Mouse (Mus musculus) limb, embryonic 10.5 days (tissue): ENCODE measurements around the gene Pde3a. TPM values are rescaled to one million over a fixed set of nuclear protein-coding genes. Genes with fewer than 3 reads are reported as not detected.

Source experiments
- DNase-seq: peaks from one replicate; pipeline ENCODE4 v3.0.0-alpha.2; 2017; ENCODE audit warnings: low spot score
- H3K27ac ChIP-seq: fragments of 300-500 bp; sonication (generic); 2 replicates; pipeline ENCODE4 v1.5.1; 2016; ENCODE audit warnings: mild to moderate bottlenecking
- H3K27me3 ChIP-seq: fragments of 300-500 bp; sonication (generic); 2 replicates; pipeline ENCODE4 v1.6.1; 2016; ENCODE audit warnings: low read depth, mild to moderate bottlenecking; ENCODE audit not compliant: poor library complexity, severe bottlenecking
- H3K36me3 ChIP-seq: fragments of 300-500 bp; sonication (generic); 2 replicates; pipeline ENCODE4 v1.6.1; 2016; ENCODE audit warnings: mild to moderate bottlenecking, moderate library complexity
- H3K4me1 ChIP-seq: fragments of 300-500 bp; sonication (generic); 2 replicates; pipeline ENCODE4 v1.6.1; 2016
- H3K4me3 ChIP-seq: fragments of 300-500 bp; sonication (generic); 2 replicates; pipeline ENCODE4 v1.5.1; 2016; ENCODE audit warnings: mild to moderate bottlenecking, moderate library complexity
- H3K9me3 ChIP-seq: fragments of 300-500 bp; sonication (generic); replicated peaks from 2 replicates; pipeline ENCODE4 v1.6.1; 2016; ENCODE audit warnings: mild to moderate bottlenecking
- WGBS: fragments of 180-500 bp; shearing (Covaris S2); methylation state at CpG from one replicate; pipeline ENCODE4 v1.1.7; 2016; 5-methylcytosine and 5-hydroxymethylcytosine counted together
- polyA plus RNA-seq: library from polyadenylated mRNA; unstranded; fragments of >200 nt; fragmentation: Nextera tagmentation; extraction: Ambion mirVana; gene quantifications from 2 replicates; pipeline ENCODE4 v1.2.1, GENCODE M21; 2016

Pde3a gene
- 2.8 and 3.0 TPM in 2 replicates for polyA plus RNA-seq

GRCm38 (mm10) chr6:141248691-141249584 lies at the start of gene Pde3a:
Gene Pde3a, plus strand, starts transcription at chr6:141249269.
- peak within 1 kb of the TSS; percentile 79 for H3K4me3 ChIP-seq
- no peaks in the 10 kb centered on the region for H3K9me3 ChIP-seq
- H3K4me1 ChIP-seq: peaks cover 59% of the 10 kb centered on the region
- peak; percentile 45 for DNase-seq
- H3K27me3 ChIP-seq: peaks cover 25% of the 10 kb centered on the region
- WGBS: 0% methylated on average over 24 of the region's 28 CpGs
- no peaks in the 10 kb centered on the region for H3K36me3 ChIP-seq
- H3K27ac ChIP-seq: peak within 1 kb of the TSS; percentile 87

- no peaks in the 10 kb centered on the region for H3K4me1 ChIP-seq
- no peak for DNase-seq
- H3K4me3 ChIP-seq: no peak overlapping the region
- no peak overlapping the region for H3K27ac ChIP-seq
- no peaks in the 10 kb centered on the region for H3K9me3 ChIP-seq
- H3K36me3 ChIP-seq: no peaks in the 10 kb centered on the region
- no peaks in the 10 kb centered on the region for H3K27me3 ChIP-seq
Measured at GRCm38 (mm10) chr6:141200173-141200615, 48.9 kb upstream of the Pde3a start.

- 88% methylated on average over 6 of the region's 6 CpGs for WGBS
- Histone ChIP-seq H3K36me3 (no peaks in the 10 kb centered on the region), H3K27ac (no peak overlapping the region), H3K4me1 (no peaks in the 10 kb centered on the region), H3K27me3 (no peaks in the 10 kb centered on the region), H3K9me3 (no peaks in the 10 kb centered on the region), H3K4me3 (no peak overlapping the region)
- no peak for DNase-seq
Measured at GRCm38 (mm10) chr6:141207531-141207930, 41.5 kb upstream of the Pde3a start.

- Histone ChIP-seq H3K4me3 (no peak overlapping the region), H3K36me3 (no peaks in the 10 kb centered on the region), H3K27ac (no peak overlapping the region), H3K4me1 (no peaks in the 10 kb centered on the region), H3K27me3 (no peaks in the 10 kb centered on the region), H3K9me3 (no peaks in the 10 kb centered on the region)
- no peak for DNase-seq
- WGBS: 96% methylated on average over 1 of the region's 1 CpGs
Measured at GRCm38 (mm10) chr6:141208283-141208872, 40.7 kb upstream of the Pde3a start.

- whole genome bisulfite sequencing: 89% methylated on average over 3 of the region's 3 CpGs
- DNase-seq: no peak
- Histone ChIP-seq H3K36me3 (no peaks in the 10 kb centered on the region), H3K9me3 (no peaks in the 10 kb centered on the region), H3K4me3 (no peak overlapping the region), H3K27me3 (no peaks in the 10 kb centered on the region), H3K4me1 (no peaks in the 10 kb centered on the region), H3K27ac (no peak overlapping the region)
Measured at GRCm38 (mm10) chr6:141210021-141210420, 39.0 kb upstream of the Pde3a start.

- H3K4me3 ChIP-seq: no peak overlapping the region
- H3K27me3 ChIP-seq: no peaks in the 10 kb centered on the region
- H3K27ac ChIP-seq: no peak overlapping the region
- 80% methylated on average over 3 of the region's 3 CpGs for WGBS
- no peaks in the 10 kb centered on the region for H3K9me3 ChIP-seq
- DNase-seq: no peak
- no peaks in the 10 kb centered on the region for H3K36me3 ChIP-seq
- no peaks in the 10 kb centered on the region for H3K4me1 ChIP-seq
Measured at GRCm38 (mm10) chr6:141221081-141221480, 28.0 kb upstream of the Pde3a start.

- Histone ChIP-seq H3K4me1 (no peaks in the 10 kb centered on the region), H3K9me3 (no peaks in the 10 kb centered on the region), H3K36me3 (no peaks in the 10 kb centered on the region), H3K27ac (no peak overlapping the region), H3K27me3 (no peaks in the 10 kb centered on the region), H3K4me3 (no peak overlapping the region)
- 87% methylated on average over 15 of the region's 15 CpGs for WGBS
- no peak for DNase-seq
Measured at GRCm38 (mm10) chr6:141226851-141227657, 22.0 kb upstream of the Pde3a start.

GRCm38 (mm10) chr6:141227658-141228005 lies 21.4 kb upstream of the Pde3a start:
- WGBS: 43% methylated on average over 3 of the region's 3 CpGs

GRCm38 (mm10) chr6:141232756-141233382 lies 16.2 kb upstream of the Pde3a start:
- H3K9me3 ChIP-seq: no peaks in the 10 kb centered on the region
- H3K4me3 ChIP-seq: no peak overlapping the region
- DNase-seq: no peak
- H3K27ac ChIP-seq: no peak overlapping the region
- H3K36me3 ChIP-seq: no peaks in the 10 kb centered on the region
- H3K4me1 ChIP-seq: no peaks in the 10 kb centered on the region
- H3K27me3 ChIP-seq: no peaks in the 10 kb centered on the region
- WGBS: 81% methylated on average over 6 of the region's 6 CpGs

More at GRCm38 (mm10) chr6:141227658-141228005, 21.4 kb upstream of the Pde3a start:
- Histone ChIP-seq H3K27ac (no peak overlapping the region), H3K27me3 (no peaks in the 10 kb centered on the region), H3K9me3 (no peaks in the 10 kb centered on the region), H3K4me3 (no peak overlapping the region), H3K36me3 (no peaks in the 10 kb centered on the region), H3K4me1 (no peaks in the 10 kb centered on the region)
- DNase-seq: no peak

- Histone ChIP-seq H3K4me1 (peaks cover 7% of the 10 kb centered on the region), H3K27ac (no peak overlapping the region), H3K4me3 (no peak overlapping the region), H3K36me3 (no peaks in the 10 kb centered on the region), H3K9me3 (no peaks in the 10 kb centered on the region), H3K27me3 (no peaks in the 10 kb centered on the region)
- WGBS: 100% methylated on average over 1 of the region's 1 CpGs
- DNase-seq: no peak
Measured at GRCm38 (mm10) chr6:141241809-141242208, 7.3 kb upstream of the Pde3a start.

- DNase-seq: no peak
- Histone ChIP-seq H3K4me3 (no peak overlapping the region), H3K36me3 (no peaks in the 10 kb centered on the region), H3K27ac (no peak overlapping the region), H3K4me1 (peaks cover 31% of the 10 kb centered on the region), H3K9me3 (no peaks in the 10 kb centered on the region), H3K27me3 (peaks cover 6% of the 10 kb centered on the region)
- WGBS: 85% methylated on average over 4 of the region's 4 CpGs
Measured at GRCm38 (mm10) chr6:141245089-141245488, 4.0 kb upstream of the Pde3a start.

GRCm38 (mm10) chr6:141246391-141246790 lies 2.7 kb upstream of the Pde3a start:
- 77% methylated on average over 6 of the region's 6 CpGs for WGBS
- Histone ChIP-seq H3K4me3 (no peak overlapping the region), H3K27ac (no peak overlapping the region), H3K27me3 (peaks cover 19% of the 10 kb centered on the region), H3K9me3 (no peaks in the 10 kb centered on the region), H3K36me3 (no peaks in the 10 kb centered on the region), H3K4me1 (peaks cover 44% of the 10 kb centered on the region)
- DNase-seq: no peak
